In the genomic region with DNA sequence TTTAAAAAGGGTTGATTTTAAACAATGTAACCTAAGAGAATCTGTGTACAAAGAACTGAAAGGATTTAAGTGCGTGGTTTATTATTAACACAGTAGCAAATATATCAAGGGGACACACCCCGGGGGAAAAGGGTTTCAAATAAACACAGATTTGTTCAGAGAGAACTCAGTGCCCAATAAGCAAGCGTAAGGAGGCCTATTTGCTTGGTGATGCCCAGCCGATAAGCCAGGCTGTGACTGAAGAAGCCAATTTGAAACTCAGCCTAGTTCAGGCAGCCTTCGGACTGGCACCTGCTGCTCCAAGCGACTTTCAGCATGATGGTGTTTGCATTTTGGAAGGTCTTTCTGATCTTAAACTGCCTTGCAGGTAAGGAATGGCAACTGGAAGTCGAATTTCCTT, we compare ENCODE assay signal across 21 mouse cellular contexts. TPM values are rescaled to one million over a fixed set of nuclear protein-coding genes. Genes with fewer than 3 reads are reported as not detected.
"Had no signal": no experiment of that assay in that cellular context is flagged by ENCODE, and none has a peak within 500 bp of the region (broad histone marks: within the 10 kb centered on the region; RNA-seq: fewer than 3 reads in every experiment).

A gene (plus strand): TSS at position 249 of the 400 bp plus-strand sequence.

- H3K4me2 ChIP-seq: kidney, embryonic 15.5 days; limb, embryonic 12.5 days; limb, embryonic 15.5 days; liver, embryonic 13.5 days; midbrain, embryonic 13.5 days; neural tube, embryonic 13.5 days had no signal

- H3K9ac ChIP-seq: kidney, embryonic 15.5 days; limb, embryonic 12.5 days; limb, embryonic 15.5 days; liver, embryonic 13.5 days; midbrain, embryonic 13.5 days; neural tube, embryonic 13.5 days had no signal

- H3K36me3 ChIP-seq: kidney, embryonic 15.5 days; limb, embryonic 12.5 days; limb, embryonic 15.5 days; liver, embryonic 13.5 days; midbrain, embryonic 10.5 days; midbrain, embryonic 13.5 days; neural tube, embryonic 13.5 days had no signal

- H3K27me3 ChIP-seq: limb, embryonic 15.5 days; liver, embryonic 13.5 days had no signal

- DNase-seq: kidney, adult 2 months; kidney, postnatal 14 days; kidney, postnatal 4 days; left cerebral cortex, postnatal 4 days; liver, embryonic 13.5 days; lung, adult 2 months; retina, postnatal 1 day; right cerebral cortex, postnatal 25 days; spleen, adult 18-20 months; thymus, adult 18-20 months; thymus, postnatal 14 days had no signal

- H3K9me3 ChIP-seq: kidney, embryonic 15.5 days; limb, embryonic 12.5 days; limb, embryonic 15.5 days; liver, embryonic 13.5 days; megakaryocyte, embryonic 14.5 days; midbrain, embryonic 10.5 days; midbrain, embryonic 13.5 days; neural tube, embryonic 13.5 days had no signal

- ATAC-seq: intestine, postnatal 0 days; midbrain, embryonic 13.5 days; midbrain, embryonic 16.5 days had no signal

- H3K4me3 ChIP-seq: kidney, embryonic 15.5 days; limb, embryonic 12.5 days; limb, embryonic 15.5 days; liver, embryonic 13.5 days; megakaryocyte, embryonic 14.5 days; midbrain, embryonic 10.5 days; midbrain, embryonic 13.5 days; myocyte; neural tube, embryonic 13.5 days had no signal

- H3K4me1 ChIP-seq: kidney, embryonic 15.5 days; limb, embryonic 12.5 days; limb, embryonic 15.5 days; liver, embryonic 13.5 days; megakaryocyte, embryonic 14.5 days; midbrain, embryonic 10.5 days; midbrain, embryonic 13.5 days; neural tube, embryonic 13.5 days had no signal

- H3K27ac ChIP-seq: kidney, embryonic 15.5 days; limb, embryonic 12.5 days; limb, embryonic 15.5 days; liver, embryonic 13.5 days; midbrain, embryonic 10.5 days; midbrain, embryonic 13.5 days; neural tube, embryonic 13.5 days had no signal

RNA-seq across cellular contexts. Expression of the gene that starts here (rescaled TPM):
- polyA plus RNA-seq: limb, embryonic 12.5 days; limb, embryonic 15.5 days; liver, embryonic 13.5 days; midbrain, embryonic 10.5 days; midbrain, embryonic 13.5 days; midbrain, embryonic 16.5 days; myocyte; neural tube, embryonic 13.5 days had no signal
